Mouse (Mus musculus): ENCODE results near the gene Lce6a. TPM values are rescaled to one million over a fixed set of nuclear protein-coding genes. Genes with fewer than 3 reads are reported as not detected.

Lce6a gene
- total and polyA plus RNA-seq, 3 experiments, result not detected

DNA sequence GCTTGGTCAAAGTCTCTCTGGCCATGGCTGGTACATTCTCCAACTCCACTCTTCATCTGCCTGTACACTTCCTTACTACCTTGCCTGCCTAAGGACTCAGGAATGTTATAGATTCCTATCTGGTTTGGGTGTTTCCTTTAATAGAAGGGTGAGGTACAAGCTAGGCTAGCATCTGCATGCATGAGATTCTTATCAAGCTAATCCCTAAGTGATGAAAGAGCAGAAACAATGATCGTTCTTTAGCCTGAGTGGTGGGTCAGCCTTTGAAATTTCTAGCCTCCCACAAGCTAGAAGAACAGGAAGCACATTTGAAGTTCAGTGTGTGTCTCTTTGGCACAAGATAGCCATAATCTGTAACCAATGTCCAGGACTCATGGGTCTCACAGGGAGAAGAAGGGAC, 11.7 kb downstream of the Lce6a start:
- Histone ChIP-seq H3K9me3 (replicated peaks; ENCODE audit: insufficient read depth, low read length) (no peaks in the 10 kb centered on the region), H3K79me2 (ENCODE audit: control insufficient read depth, insufficient read depth, low read length, poor library complexity) (no peaks in the 10 kb centered on the region), H3K27ac (ENCODE audit: control insufficient read depth, low read depth, low read length) (no peak overlapping the region), H3K36me3 (ENCODE audit: control insufficient read depth in 1 of 2, insufficient read depth in 2 of 2, low read length in 2 of 2) (no peaks in the 10 kb centered on the region), H3K4me3 (ENCODE audit: control insufficient read depth in 1 of 2, insufficient read depth in 1 of 2, low read depth in 2 of 2, low read length in 2 of 2) (no peak overlapping the region), H3K4me1 (ENCODE audit: control insufficient read depth in 1 of 2, insufficient read depth in 2 of 2, low read length in 2 of 2) (no peaks in the 10 kb centered on the region), H3K9ac (ENCODE audit: control insufficient read depth, low read depth, low read length, poor library complexity, severe bottlenecking) (no peak overlapping the region), H3K27me3 (ENCODE audit: control insufficient read depth in 1 of 2, insufficient read depth in 2 of 2, low read length in 2 of 2) (no peaks in the 10 kb centered on the region)
- DNase-seq (ENCODE audit: low read depth, low spot score), result no peak
- TF ChIP-seq MYC (IDR thresholded peaks at IDR 0.05; ENCODE audit: low read depth, low read length) (no peak), JUND (IDR thresholded peaks at IDR 0.05; ENCODE audit: low read depth, low read length) (no peak), NRF1 (IDR thresholded peaks at IDR 0.05; ENCODE audit: insufficient read depth, low read depth, low read length, poor library complexity, severe bottlenecking) (no peak), MAX (IDR thresholded peaks at IDR 0.05; ENCODE audit: low read length) (no peak), SMC3 (IDR thresholded peaks at IDR 0.05; ENCODE audit: low read depth, low read length) (no peak), TAL1 (IDR thresholded peaks at IDR 0.05; ENCODE audit: low read length) (no peak), ZC3H11A (IDR thresholded peaks at IDR 0.05; ENCODE audit: low read depth, low read length) (no peak), MXI1 (IDR thresholded peaks at IDR 0.05; ENCODE audit: low read depth, low read length) (no peak), ZMIZ1 (IDR thresholded peaks at IDR 0.05; ENCODE audit: low read depth, low read length) (no peak), TCF12 (IDR thresholded peaks at IDR 0.05; ENCODE audit: low read depth, low read length) (no peak)

DNA sequence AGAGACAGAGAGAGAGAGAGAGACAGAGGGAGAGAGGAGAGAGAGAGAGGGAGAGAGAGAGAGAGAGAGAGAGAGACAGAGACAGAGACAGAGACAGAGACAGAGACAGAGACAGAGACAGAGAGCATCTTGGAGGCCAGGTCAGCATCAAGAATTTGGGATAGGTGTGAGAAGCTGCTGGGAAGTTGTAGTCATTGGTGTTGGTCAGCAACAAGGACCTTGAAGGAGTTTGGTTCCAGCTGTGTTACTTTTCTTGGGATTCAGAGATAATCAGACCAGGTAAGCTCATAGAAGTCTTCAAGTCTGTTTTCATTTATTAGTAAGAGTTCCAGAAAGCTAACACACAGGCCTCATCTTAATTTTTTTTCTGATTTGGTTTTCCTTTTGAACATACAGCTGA, 14.1 kb downstream of the Lce6a start, which contains the start of gene 2210017I01Rik:
Gene 2210017I01Rik (minus strand): TSS at position 101 of the 400 bp plus-strand sequence.
- no peaks in the 10 kb centered on the region for H3K36me3 ChIP-seq (ENCODE audit: control insufficient read depth in 1 of 2, insufficient read depth in 2 of 2, low read length in 2 of 2)
- TF ChIP-seq E2F4 (IDR thresholded peaks at IDR 0.05; ENCODE audit: borderline replicate concordance, low read depth, low read length), result no peak
- TF ChIP-seq RAD21 (IDR thresholded peaks at IDR 0.05; ENCODE audit: low read depth, low read length), result no peak
- TF ChIP-seq CTCF (IDR thresholded peaks at IDR 0.05 in 2 of 3, conservative IDR thresholded peaks at IDR 0.05 in 1 of 3; ENCODE audit: control insufficient read depth in 1 of 3, insufficient read depth in 1 of 3, low read depth in 2 of 3, low read length in 3 of 3, poor library complexity in 1 of 3, severe bottlenecking in 1 of 3), result no peak
- no peak for TF ChIP-seq MYC (IDR thresholded peaks at IDR 0.05; ENCODE audit: low read depth, low read length)
- no peak for TF ChIP-seq ZMIZ1 (IDR thresholded peaks at IDR 0.05; ENCODE audit: low read depth, low read length)
- no peak for TF ChIP-seq SIN3A (IDR thresholded peaks at IDR 0.05; ENCODE audit: low read length)
- no peak for TF ChIP-seq USF2 (IDR thresholded peaks at IDR 0.05; ENCODE audit: borderline replicate concordance in 1 of 2, insufficient read depth in 1 of 2, low read depth in 1 of 2, low read length in 2 of 2)
- TF ChIP-seq MXI1 (IDR thresholded peaks at IDR 0.05; ENCODE audit: low read depth, low read length), result no peak
- TF ChIP-seq HCFC1 (IDR thresholded peaks at IDR 0.05; ENCODE audit: low read depth, low read length), result no peak
- TF ChIP-seq TAL1 (IDR thresholded peaks at IDR 0.05; ENCODE audit: low read length), result no peak
- no peak for TF ChIP-seq GABPA (IDR thresholded peaks at IDR 0.05; ENCODE audit: low read depth, low read length)
- TF ChIP-seq POLR2AphosphoS2 (IDR thresholded peaks at IDR 0.05; ENCODE audit: low read length), result no peak
- no peak for TF ChIP-seq MAFK (IDR thresholded peaks at IDR 0.05; ENCODE audit: borderline replicate concordance, low read depth, low read length)
- no peak for TF ChIP-seq RCOR1 (IDR thresholded peaks at IDR 0.05; ENCODE audit: low read depth, low read length)
- TF ChIP-seq ZNF384 (IDR thresholded peaks at IDR 0.05; ENCODE audit: low read depth, low read length), result no peak
- H3K27ac ChIP-seq (ENCODE audit: control insufficient read depth, low read depth, low read length), result no peak within 1 kb of the TSS
- no peak within 1 kb of the TSS for H3K9ac ChIP-seq (ENCODE audit: control insufficient read depth, low read depth, low read length, poor library complexity, severe bottlenecking)
- H3K9me3 ChIP-seq (replicated peaks; ENCODE audit: insufficient read depth, low read length), result no peaks in the 10 kb centered on the region
- no peaks in the 10 kb centered on the region for H3K79me2 ChIP-seq (ENCODE audit: control insufficient read depth, insufficient read depth, low read length, poor library complexity)
- no peaks in the 10 kb centered on the region for H3K4me1 ChIP-seq (ENCODE audit: control insufficient read depth in 1 of 2, insufficient read depth in 2 of 2, low read length in 2 of 2)
- no peak for DNase-seq (ENCODE audit: low read depth, low spot score)
- no peak within 1 kb of the TSS for H3K4me3 ChIP-seq (ENCODE audit: control insufficient read depth in 1 of 2, insufficient read depth in 1 of 2, low read depth in 2 of 2, low read length in 2 of 2)
- no peaks in the 10 kb centered on the region for H3K27me3 ChIP-seq (ENCODE audit: control insufficient read depth in 1 of 2, insufficient read depth in 2 of 2, low read length in 2 of 2)

Measured in MEL (cell line).